Mouse (Mus musculus) small intestine, adult 2 months (tissue): ENCODE results near the gene Asgr1. TPM values are rescaled to one million over a fixed set of nuclear protein-coding genes. Genes with fewer than 3 reads are reported as not detected.

Experiments
- H3K27ac ChIP-seq: fragments of 200-500 bp; 2 replicates; pipeline ENCODE4 v1.5.1; 2012; ENCODE audit warnings: low read depth, low read length, control low read depth, inconsistent platforms; ENCODE audit not compliant: insufficient read depth
- H3K27me3 ChIP-seq: fragments of 200-500 bp; 2 replicates; pipeline ENCODE4 v1.6.1; 2012; ENCODE audit warnings: mild to moderate bottlenecking, moderate library complexity, low read length, inconsistent platforms; ENCODE audit not compliant: control insufficient read depth, insufficient read depth
- H3K36me3 ChIP-seq: fragments of 200-500 bp; 2 replicates; pipeline ENCODE4 v1.6.1; 2012; ENCODE audit warnings: mild to moderate bottlenecking, low read length, control low read depth, inconsistent platforms; ENCODE audit not compliant: control insufficient read depth, insufficient read depth
- H3K4me1 ChIP-seq: fragments of 200-500 bp; 2 replicates; pipeline ENCODE4 v1.6.1; 2012; ENCODE audit warnings: low read length, inconsistent platforms, mixed read lengths; ENCODE audit not compliant: control insufficient read depth, insufficient read depth, insufficient read length
- H3K4me3 ChIP-seq: fragments of 200-500 bp; 2 replicates; pipeline ENCODE4 v1.5.1; 2012; ENCODE audit warnings: low read depth, mild to moderate bottlenecking, control low read depth, inconsistent platforms, low read length, moderate library complexity
- CTCF ChIP-seq: fragments of 200-500 bp; IDR thresholded peaks from 2 replicates; pipeline ENCODE4 v1.5.1; 2012; ENCODE audit warnings: low read depth, mild to moderate bottlenecking, control low read depth, inconsistent platforms, low read length, moderate library complexity, mixed read lengths; ENCODE audit not compliant: insufficient replicate concordance, insufficient read length; ENCODE audit errors: extremely low read depth
- POLR2A ChIP-seq: fragments of 200-500 bp; IDR thresholded peaks from 2 replicates; pipeline ENCODE4 v1.6.1; 2012; ENCODE audit warnings: low read depth, mild to moderate bottlenecking, control low read depth, inconsistent platforms, low read length, moderate library complexity
- WGBS: fragments of 180-500 bp; shearing (Covaris S2); methylation state at CpG from one replicate; pipeline ENCODE4 v1.1.7; 2018; 5-methylcytosine and 5-hydroxymethylcytosine counted together
- polyA plus RNA-seq: library from polyadenylated mRNA; depleted of rRNA; stranded (reverse); fragments of >200 nt; gene quantifications from 2 replicates; pipeline ENCODE4 v1.2.3, GENCODE M21; 2012

The Asgr1 gene
- polyA plus RNA-seq, 1 experiment, result not detected

DNA sequence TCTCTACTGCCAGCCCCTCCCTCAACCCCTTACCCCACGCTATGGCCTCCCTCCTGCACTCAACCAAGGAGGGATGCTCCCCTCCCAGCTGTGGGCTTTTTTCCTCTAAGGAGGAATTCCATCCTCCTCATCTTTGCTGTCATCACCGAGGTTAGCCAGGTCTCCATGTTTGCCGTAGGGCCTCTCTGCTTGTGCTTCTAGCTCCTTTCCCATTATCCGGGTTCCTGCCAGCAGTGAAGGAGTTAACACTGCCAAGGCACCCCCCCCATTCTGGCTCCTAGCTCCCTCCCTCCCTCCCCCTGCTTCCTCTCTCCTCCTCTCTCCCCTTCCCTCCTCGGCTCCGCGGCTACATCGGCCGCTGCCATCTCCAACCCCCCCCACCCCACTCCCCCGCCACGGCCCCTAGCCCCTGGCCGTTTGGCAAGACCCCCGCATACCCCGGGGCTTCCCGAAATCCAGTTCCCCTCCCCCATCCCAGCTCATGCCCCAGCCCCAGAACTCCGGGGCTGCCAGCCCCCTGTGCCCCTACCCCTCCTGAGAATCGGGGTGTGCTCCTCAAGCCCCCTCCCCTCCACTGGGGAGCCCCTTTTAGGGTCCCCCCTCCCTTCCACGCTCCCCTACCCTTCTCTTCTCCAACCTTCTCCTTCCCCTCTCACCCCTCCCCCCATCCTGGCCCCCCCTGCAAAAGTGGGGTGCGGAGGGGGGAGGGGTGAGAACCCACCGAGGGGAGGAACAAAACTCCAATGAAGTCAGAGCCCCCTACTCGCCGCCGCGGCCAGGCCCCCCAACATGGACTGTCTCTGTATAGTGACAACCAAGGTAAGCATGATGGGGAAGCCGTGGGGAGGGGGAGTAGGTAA lies 35.5 kb upstream of the Asgr1 start:
- peaks cover 2% of the 10 kb centered on the region; the same call in 1 of the 2 replicates for H3K27me3 ChIP-seq
- H3K36me3 ChIP-seq, result no peaks in the 10 kb centered on the region
- no peak for TF ChIP-seq CTCF
- H3K4me3 ChIP-seq, result peak overlapping the region; percentile 48
- WGBS, result 9% methylated on average over 23 of the region's 25 CpGs
- peaks cover 2% of the 10 kb centered on the region; the same call in 1 of the 2 replicates for H3K4me1 ChIP-seq
- H3K27ac ChIP-seq, result no peak overlapping the region

DNA sequence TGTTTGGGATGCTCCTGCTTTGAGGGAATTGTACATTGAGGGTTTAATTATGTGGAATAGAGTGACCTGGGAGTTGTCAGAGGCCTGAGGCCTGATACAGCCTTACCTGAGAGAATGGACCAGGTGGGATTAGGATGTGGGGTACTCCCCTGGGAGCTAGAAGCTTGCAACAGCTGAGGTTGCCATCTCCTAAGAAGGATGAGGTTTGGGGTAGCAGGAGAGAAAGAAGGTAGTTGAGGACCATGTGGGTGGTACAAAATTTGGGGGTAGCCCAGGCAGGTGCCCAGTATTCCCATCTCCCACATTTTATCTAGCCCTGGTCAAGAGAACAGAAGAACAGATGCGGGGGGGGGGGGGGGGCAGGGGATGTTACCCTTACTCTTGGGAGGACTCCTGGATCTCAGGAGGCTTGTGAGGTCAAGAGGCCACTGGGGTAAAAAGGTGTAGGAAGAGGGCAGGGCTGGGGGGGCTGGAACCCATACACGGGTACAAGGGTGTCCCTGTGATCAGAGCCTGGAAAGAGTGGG lies 34.3 kb upstream of the Asgr1 start:
- H3K36me3 ChIP-seq, result no peaks in the 10 kb centered on the region
- H3K4me1 ChIP-seq, result no peaks in the 10 kb centered on the region
- no peak overlapping the region for H3K27ac ChIP-seq
- WGBS, result 57% methylated on average over 2 of the region's 2 CpGs
- TF ChIP-seq CTCF (no peak), POLR2A (no peak)
- no peak overlapping the region for H3K4me3 ChIP-seq
- peaks cover 8% of the 10 kb centered on the region; the same call in 1 of the 2 replicates for H3K27me3 ChIP-seq

DNA sequence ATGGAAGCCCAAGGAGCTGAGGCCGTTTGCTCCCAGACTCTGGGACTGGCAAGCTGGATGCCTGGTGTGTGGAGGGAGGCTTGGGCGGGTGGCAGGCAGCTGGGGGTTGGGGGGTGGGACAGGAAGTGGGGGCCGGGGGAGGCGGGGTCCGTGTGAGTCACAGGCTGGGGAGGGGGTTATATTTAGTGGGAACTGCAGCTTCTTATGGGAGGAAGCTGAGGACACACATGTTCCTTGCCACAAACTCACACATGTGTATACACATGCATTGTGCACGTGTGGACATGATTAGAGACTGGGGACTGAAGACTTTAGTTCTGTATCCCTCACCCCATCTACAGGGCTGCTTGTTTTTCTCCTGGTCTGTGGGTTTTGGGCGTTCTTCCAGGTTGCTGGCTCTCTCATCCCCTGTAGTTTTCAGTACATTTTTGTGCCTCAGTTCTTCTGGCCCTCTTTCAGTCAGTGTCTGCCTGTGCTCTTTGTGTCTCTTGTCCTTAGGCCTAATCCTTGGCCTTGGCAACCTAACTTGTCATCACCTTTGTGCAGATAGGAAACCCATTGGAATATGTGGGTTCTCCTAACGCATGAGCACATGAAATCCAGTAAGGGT lies 33.8 kb upstream of the Asgr1 start:
- peaks cover 8% of the 10 kb centered on the region; the same call in 1 of the 2 replicates for H3K27me3 ChIP-seq
- TF ChIP-seq POLR2A (no peak), CTCF (no peak)
- 44% methylated on average over 8 of the region's 8 CpGs for WGBS
- H3K36me3 ChIP-seq, result no peaks in the 10 kb centered on the region
- H3K27ac ChIP-seq, result no peak overlapping the region
- no peak overlapping the region for H3K4me3 ChIP-seq
- H3K4me1 ChIP-seq, result no peaks in the 10 kb centered on the region

DNA sequence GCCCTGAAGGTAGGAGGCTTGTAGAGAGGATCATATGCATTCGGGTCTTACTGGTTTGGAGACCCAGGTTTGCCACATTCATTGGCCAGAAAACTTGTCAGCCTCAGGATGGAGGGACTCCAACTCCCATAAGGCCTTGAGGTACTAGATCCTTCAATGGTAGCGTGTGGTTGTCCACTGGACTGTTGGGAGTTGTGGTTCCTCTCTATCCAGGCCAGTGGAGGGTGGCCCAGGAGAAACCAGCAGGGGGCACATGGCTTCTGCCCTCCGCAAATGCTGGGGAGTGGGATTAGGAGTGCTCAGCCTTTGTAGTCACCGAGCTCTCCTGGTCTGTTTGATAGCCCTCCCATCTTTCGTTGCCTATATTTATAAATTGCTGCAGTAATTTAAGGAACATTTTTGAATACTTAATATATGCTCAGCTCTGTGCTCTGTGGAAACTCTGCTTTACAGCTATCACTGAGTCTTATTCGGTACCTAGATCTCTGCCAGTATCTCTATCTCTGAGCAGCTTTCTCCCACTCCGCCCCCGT lies 33.1 kb upstream of the Asgr1 start:
- Histone ChIP-seq H3K27ac (no peak overlapping the region), H3K4me1 (no peaks in the 10 kb centered on the region), H3K36me3 (no peaks in the 10 kb centered on the region), H3K4me3 (peak overlapping the region; percentile 78), H3K27me3 (peaks cover 10% of the 10 kb centered on the region)
- TF ChIP-seq POLR2A (no peak), CTCF (peak; percentile 77; the same call in 1 of the 2 replicates)
- under 1% methylated on average over 8 of the region's 8 CpGs for WGBS

DNA sequence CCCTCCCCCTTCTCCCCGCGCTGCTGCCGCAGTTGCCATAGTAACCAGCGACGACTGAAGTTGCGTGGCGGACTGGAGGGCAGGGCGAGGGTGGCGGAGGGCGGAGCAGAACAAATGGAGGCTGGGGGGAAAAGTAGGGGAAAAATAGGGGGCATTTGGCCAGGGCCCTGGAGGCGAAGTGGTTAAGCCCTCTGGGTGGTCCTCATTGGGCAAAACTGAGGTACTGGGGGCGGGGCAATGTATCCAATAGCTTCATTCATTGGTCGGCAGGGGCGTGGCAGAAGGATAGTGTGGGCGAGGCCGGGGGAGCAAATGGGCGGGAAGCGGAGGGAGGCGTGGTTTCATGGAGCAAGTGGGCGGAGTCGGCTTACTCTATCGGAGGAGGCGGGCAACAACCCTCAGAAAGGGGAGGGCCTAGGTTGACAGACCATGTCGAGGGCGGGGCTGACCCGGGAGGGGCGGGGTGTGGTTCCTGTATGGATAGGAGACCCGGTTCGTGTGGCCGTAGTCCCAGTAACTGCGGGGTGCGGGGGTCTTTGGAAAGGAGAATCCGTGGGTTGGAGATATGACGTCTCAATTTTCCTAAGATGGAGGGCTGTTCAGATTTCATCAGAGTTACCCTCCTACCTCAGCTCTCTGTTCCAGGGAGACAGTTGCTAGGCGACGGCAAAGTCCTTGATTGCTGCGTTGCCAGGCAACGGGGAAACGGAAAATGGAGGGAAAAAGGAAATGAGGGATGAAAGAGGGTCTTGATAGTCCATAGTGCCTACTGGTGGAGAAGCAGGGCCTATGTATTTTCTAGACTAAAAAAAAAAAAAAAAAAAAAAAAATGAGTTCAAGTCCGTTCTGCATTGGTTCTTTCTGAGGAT lies 32.4 kb upstream of the Asgr1 start:
- TF ChIP-seq CTCF (no peak), POLR2A (no peak)
- Histone ChIP-seq H3K4me1 (no peaks in the 10 kb centered on the region), H3K4me3 (peak overlapping the region; percentile 78), H3K36me3 (no peaks in the 10 kb centered on the region), H3K27me3 (peaks cover 15% of the 10 kb centered on the region), H3K27ac (no peak overlapping the region)
- WGBS, result 3% methylated on average over 40 of the region's 40 CpGs

DNA sequence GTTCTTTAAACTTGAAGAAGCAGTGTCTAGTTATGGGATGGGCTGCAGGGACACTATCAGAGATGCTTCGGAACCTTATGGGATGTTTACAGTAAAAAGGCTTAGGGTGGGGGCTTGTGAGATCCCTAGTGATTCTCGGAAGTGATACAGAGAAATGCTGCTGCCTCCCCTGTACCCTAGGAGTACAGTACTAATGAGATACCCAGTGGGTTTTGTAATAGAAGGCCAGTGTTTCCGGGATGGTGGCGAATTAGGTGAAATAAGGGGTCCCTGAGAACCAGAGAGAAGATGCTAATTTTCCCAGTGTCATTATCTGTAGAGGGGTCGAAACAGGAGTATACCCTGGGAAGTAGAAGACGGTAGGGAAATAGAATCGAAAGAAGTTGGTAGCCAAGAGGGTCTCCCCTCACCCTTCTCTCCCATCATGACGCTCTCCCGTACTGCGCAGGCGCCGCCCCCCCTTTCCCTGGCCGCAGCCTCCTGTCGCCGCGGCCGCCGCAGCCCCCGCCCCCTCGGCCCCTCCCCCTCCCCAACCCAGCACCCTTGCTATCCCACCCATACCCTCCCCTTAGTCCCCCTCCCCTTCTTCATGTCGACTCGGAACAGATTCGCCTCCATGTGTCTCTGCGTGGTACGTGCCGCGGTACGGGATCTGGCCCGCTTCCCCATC lies 30.3 kb upstream of the Asgr1 start:
- H3K27ac ChIP-seq, result no peak overlapping the region

More for the DNA sequence above, 30.3 kb upstream of the Asgr1 start:
- Histone ChIP-seq H3K4me3 (peak overlapping the region; percentile 27; the same call in 1 of the 2 replicates), H3K27me3 (peaks cover 15% of the 10 kb centered on the region), H3K36me3 (no peaks in the 10 kb centered on the region), H3K4me1 (peaks cover 4% of the 10 kb centered on the region; the same call in 1 of the 2 replicates)
- TF ChIP-seq POLR2A, result no peak
- no peak for TF ChIP-seq CTCF
- 21% methylated on average over 27 of the region's 29 CpGs for WGBS
